Mouse (Mus musculus): ENCODE results near the gene Tmod3. TPM values are rescaled to one million over a fixed set of nuclear protein-coding genes. Genes with fewer than 3 reads are reported as not detected.

The Tmod3 gene
- polyA plus RNA-seq, 1 experiment = 20.1 TPM

GRCm38 (mm10) chr9:75593481-75593880, 34.0 kb upstream of the Tmod3 start:
- H3K4me1 ChIP-seq (ENCODE audit: control insufficient read depth, insufficient read depth, low read length) = no peaks in the 10 kb centered on the region
- H3K27me3 ChIP-seq (replicated peaks; ENCODE audit: control insufficient read depth, insufficient read depth, low read length) = no peaks in the 10 kb centered on the region
- 64% methylated on average over 5 of the region's 5 CpGs for WGBS
- DNase-seq = no peak
- no peak overlapping the region for H3K4me3 ChIP-seq (ENCODE audit: insufficient read depth, low read depth, low read length)
- no peak overlapping the region for H3K27ac ChIP-seq (ENCODE audit: insufficient read depth, low read depth, low read length)
- no peaks in the 10 kb centered on the region for H3K36me3 ChIP-seq (ENCODE audit: control insufficient read depth, insufficient read depth, low read length)
- no peak for TF ChIP-seq POLR2A (IDR thresholded peaks at IDR 0.05; ENCODE audit: low read depth, low read length)
- TF ChIP-seq CTCF (conservative IDR thresholded peaks at IDR 0.05; ENCODE audit: insufficient read depth, insufficient read length, low read depth, low read length) = no peak

- H3K27me3 ChIP-seq (replicated peaks; ENCODE audit: control insufficient read depth, insufficient read depth, low read length) = no peaks in the 10 kb centered on the region
- no peak overlapping the region for H3K27ac ChIP-seq (ENCODE audit: insufficient read depth, low read depth, low read length)
- no peaks in the 10 kb centered on the region for H3K4me1 ChIP-seq (ENCODE audit: control insufficient read depth, insufficient read depth, low read length)
- no peak overlapping the region for H3K4me3 ChIP-seq (ENCODE audit: insufficient read depth, low read depth, low read length)
- no peaks in the 10 kb centered on the region for H3K36me3 ChIP-seq (ENCODE audit: control insufficient read depth, insufficient read depth, low read length)
- TF ChIP-seq POLR2A (IDR thresholded peaks at IDR 0.05; ENCODE audit: low read depth, low read length) = no peak
- TF ChIP-seq CTCF (conservative IDR thresholded peaks at IDR 0.05; ENCODE audit: insufficient read depth, insufficient read length, low read depth, low read length) = no peak
- DNase-seq = no peak
- WGBS = 69% methylated on average over 15 of the region's 15 CpGs
These were observed 30.7 kb upstream of the Tmod3 start for GRCm38 (mm10) chr9:75589850-75590790.

- no peaks in the 10 kb centered on the region for H3K4me1 ChIP-seq (ENCODE audit: control insufficient read depth, insufficient read depth, low read length)
- peak; percentile 21; the same call in 1 of the 2 replicates for TF ChIP-seq CTCF (conservative IDR thresholded peaks at IDR 0.05; ENCODE audit: insufficient read depth, insufficient read length, low read depth, low read length)
- TF ChIP-seq POLR2A (IDR thresholded peaks at IDR 0.05; ENCODE audit: low read depth, low read length) = no peak
- no peak overlapping the region for H3K4me3 ChIP-seq (ENCODE audit: insufficient read depth, low read depth, low read length)
- WGBS = 38% methylated on average over 7 of the region's 7 CpGs
- H3K36me3 ChIP-seq (ENCODE audit: control insufficient read depth, insufficient read depth, low read length) = no peaks in the 10 kb centered on the region
- no peaks in the 10 kb centered on the region for H3K27me3 ChIP-seq (replicated peaks; ENCODE audit: control insufficient read depth, insufficient read depth, low read length)
- H3K27ac ChIP-seq (ENCODE audit: insufficient read depth, low read depth, low read length) = no peak overlapping the region
- peak; percentile 47 for DNase-seq
These were observed 22.4 kb upstream of the Tmod3 start for GRCm38 (mm10) chr9:75581694-75582350.

- Histone ChIP-seq H3K4me1 (ENCODE audit: control insufficient read depth, insufficient read depth, low read length) (no peaks in the 10 kb centered on the region), H3K27me3 (replicated peaks; ENCODE audit: control insufficient read depth, insufficient read depth, low read length) (no peaks in the 10 kb centered on the region), H3K27ac (ENCODE audit: insufficient read depth, low read depth, low read length) (no peak overlapping the region), H3K36me3 (ENCODE audit: control insufficient read depth, insufficient read depth, low read length) (no peaks in the 10 kb centered on the region), H3K4me3 (ENCODE audit: insufficient read depth, low read depth, low read length) (no peak overlapping the region)
- no peak for DNase-seq
- 85% methylated on average over 6 of the region's 6 CpGs for WGBS
- TF ChIP-seq POLR2A (IDR thresholded peaks at IDR 0.05; ENCODE audit: low read depth, low read length) (no peak), CTCF (conservative IDR thresholded peaks at IDR 0.05; ENCODE audit: insufficient read depth, insufficient read length, low read depth, low read length) (no peak)
These were observed 19.9 kb upstream of the Tmod3 start for GRCm38 (mm10) chr9:75579321-75579720.

GRCm38 (mm10) chr9:75571036-75571942, 11.8 kb upstream of the Tmod3 start:
- Histone ChIP-seq H3K27ac (ENCODE audit: insufficient read depth, low read depth, low read length) (no peak overlapping the region), H3K36me3 (ENCODE audit: control insufficient read depth, insufficient read depth, low read length) (no peaks in the 10 kb centered on the region), H3K27me3 (replicated peaks; ENCODE audit: control insufficient read depth, insufficient read depth, low read length) (no peaks in the 10 kb centered on the region), H3K4me1 (ENCODE audit: control insufficient read depth, insufficient read depth, low read length) (no peaks in the 10 kb centered on the region), H3K4me3 (ENCODE audit: insufficient read depth, low read depth, low read length) (no peak overlapping the region)
- 94% methylated on average over 5 of the region's 5 CpGs for WGBS
- no peak for DNase-seq
- TF ChIP-seq POLR2A (IDR thresholded peaks at IDR 0.05; ENCODE audit: low read depth, low read length) (no peak), CTCF (conservative IDR thresholded peaks at IDR 0.05; ENCODE audit: insufficient read depth, insufficient read length, low read depth, low read length) (no peak)

- Histone ChIP-seq H3K4me1 (ENCODE audit: control insufficient read depth, insufficient read depth, low read length) (no peaks in the 10 kb centered on the region), H3K36me3 (ENCODE audit: control insufficient read depth, insufficient read depth, low read length) (no peaks in the 10 kb centered on the region), H3K27ac (ENCODE audit: insufficient read depth, low read depth, low read length) (no peak overlapping the region), H3K4me3 (ENCODE audit: insufficient read depth, low read depth, low read length) (no peak overlapping the region), H3K27me3 (replicated peaks; ENCODE audit: control insufficient read depth, insufficient read depth, low read length) (no peaks in the 10 kb centered on the region)
- WGBS = 95% methylated on average over 6 of the region's 6 CpGs
- no peak for TF ChIP-seq CTCF (conservative IDR thresholded peaks at IDR 0.05; ENCODE audit: insufficient read depth, insufficient read length, low read depth, low read length)
- no peak for TF ChIP-seq POLR2A (IDR thresholded peaks at IDR 0.05; ENCODE audit: low read depth, low read length)
- no peak for DNase-seq
These were observed 8.9 kb upstream of the Tmod3 start for GRCm38 (mm10) chr9:75568399-75568798.
